Mouse (Mus musculus): ENCODE measurements around the gene Gatad2b. TPM values are rescaled to one million over a fixed set of nuclear protein-coding genes. Genes with fewer than 3 reads are reported as not detected.

Gene Gatad2b
- total RNA-seq, 2 experiments from 2014 or later: 47.2 to 52.9 TPM

DNA sequence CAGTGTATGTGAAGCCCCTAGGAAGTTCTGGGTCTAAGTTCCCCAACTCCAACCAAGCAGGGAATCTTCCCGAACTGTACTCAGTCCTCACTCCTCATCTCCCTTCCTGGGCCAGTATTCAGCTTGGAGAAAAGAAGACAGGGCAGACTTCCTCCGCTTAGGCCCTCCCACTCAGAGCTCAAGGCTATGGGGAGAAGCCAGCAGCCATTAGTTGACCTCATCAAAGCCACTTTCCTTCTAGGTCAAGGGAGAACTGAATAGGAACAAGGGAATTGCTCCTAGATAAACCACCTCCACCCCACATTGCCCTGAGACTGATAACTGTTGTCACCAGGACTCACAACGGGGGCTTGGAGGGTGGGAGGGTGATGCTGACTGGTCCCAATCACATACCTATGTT, 111.1 kb downstream of the Gatad2b start:
- intact Hi-C loops (cut with DNase I): no loop called here
- DNase-seq: no peak

DNA sequence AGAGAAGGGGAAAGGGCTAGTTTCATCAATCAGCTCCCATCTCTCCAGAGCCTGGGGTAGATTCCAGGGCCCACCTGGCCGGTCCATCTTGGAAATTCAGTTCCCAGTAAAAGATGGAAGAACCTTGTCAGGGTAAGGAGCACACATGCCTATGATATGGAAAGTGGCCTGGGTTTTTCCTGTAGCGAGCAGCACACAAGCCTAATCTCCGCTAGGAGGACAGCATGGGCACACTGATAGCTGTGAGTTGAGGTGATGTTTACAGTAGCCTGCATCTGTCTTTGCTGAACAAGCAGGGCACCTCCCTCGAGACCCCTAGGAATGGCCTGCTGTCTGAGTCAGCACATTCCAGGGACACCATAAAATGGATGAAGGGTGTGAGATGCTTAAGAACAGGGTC, 111.6 kb downstream of the Gatad2b start:
- intact Hi-C loops (cut with DNase I): no loop called here
- no peak for DNase-seq

DNA sequence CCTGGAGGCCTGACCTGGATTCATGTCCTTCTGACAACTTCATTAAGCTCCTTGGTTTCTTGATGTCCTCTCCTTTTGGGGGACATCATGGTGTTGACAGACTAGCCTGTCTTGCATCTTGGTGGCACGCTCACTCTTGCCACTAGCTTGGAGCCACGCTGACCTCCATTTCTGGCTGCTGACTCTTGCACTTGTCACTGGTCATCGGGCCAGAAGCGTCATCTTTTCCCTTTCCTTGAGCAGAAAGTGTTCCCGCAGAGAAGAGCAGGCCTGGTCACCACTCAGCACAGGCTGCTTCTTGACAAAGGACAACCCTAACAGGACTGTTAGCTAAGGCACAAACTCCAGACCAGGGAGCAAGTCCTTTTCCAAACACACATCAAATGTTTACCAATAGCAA, 113.4 kb downstream of the Gatad2b start:
- no peak for DNase-seq
- intact Hi-C loops (cut with DNase I): no loop called here

DNA sequence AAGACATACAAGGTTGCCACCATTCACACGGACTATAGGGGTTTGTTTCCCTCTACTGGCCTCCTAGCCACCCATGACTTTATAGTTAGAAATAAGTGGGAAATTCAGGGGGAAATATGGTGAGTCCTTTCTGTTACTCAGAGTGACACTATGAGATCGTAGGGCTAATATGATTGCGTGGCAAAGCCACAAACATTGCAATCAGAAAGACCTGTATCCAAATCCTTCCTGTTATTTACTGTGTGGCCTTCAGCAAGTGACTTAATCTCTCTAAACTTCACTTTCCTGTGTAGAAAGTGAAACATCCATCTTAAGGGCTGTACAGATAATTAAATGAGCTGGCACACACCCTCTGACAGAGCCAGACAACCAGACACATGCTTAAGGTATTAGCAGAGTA, 115.7 kb downstream of the Gatad2b start:
- DNase-seq: no peak
- intact Hi-C loops (cut with DNase I): no loop called here

DNA sequence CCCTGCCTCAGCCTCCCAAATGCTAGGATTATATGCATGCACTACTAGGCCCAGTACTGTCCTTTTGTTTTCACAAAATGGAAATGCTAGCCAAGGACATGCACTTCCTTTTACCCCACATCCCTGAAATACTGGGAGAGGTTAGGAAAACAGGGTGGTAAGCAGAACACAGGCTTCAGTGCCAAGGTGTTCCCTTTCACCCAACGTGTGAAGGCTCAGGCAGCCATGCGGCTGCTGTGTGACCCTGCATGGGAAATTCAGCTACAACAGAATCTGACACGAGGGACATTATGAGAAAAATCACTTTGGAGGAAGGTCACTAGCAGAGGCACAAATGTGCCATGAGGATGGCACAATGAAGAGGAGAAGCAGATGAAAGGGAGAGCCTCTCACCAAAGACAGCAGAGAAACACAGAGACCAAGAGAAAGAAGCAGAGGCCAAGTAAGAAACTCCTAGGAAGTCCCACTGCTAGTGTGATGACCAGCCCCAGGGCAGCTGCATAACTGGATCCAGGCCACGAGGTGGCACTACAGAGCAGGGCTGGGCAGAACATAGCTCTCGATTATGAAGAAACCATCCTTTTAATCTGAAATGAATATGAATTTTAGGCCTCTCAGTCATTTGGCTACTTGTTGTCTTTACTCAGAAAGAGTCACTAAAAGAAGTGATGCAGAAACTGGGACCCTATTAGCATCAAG, 119.5 kb downstream of the Gatad2b start:
- intact Hi-C loops (cut with DNase I): loop anchor here (1.0 to 10.0 kb wide), 4 partner anchors 54 to 292 kb away; partner anchors contain the start of genes S100a6 and S100a7a
- peak; percentile 87 to 90 for DNase-seq

DNA sequence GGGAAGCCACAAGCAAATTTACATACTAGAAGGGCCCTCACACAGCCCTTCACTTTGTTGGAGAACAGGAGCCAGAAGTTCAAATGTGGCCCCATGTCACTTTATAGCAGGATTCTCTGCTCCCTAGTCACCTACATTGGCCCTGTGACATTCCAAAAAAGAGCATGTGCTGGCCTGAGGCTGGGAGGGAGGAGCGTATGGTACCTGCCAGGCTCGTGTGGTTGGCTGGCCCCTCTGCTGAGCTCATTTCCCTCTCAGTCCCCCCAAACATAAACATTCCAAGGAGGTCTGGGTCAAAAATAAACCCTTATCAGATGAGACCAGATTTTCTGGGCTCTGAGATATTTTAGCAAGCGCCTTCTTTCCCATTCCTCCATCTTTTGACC, 120.0 kb downstream of the Gatad2b start:
- DNase-seq: no peak
- intact Hi-C loops (cut with DNase I): loop anchor here (10.0 kb wide), 3 partner anchors 202 to 292 kb away; partner anchors contain the start of genes S100a6 and S100a7a

Small RNA genes within 50 kb of the gene (microRNA-seq; reads per million reads assigned to microRNA genes)
- gene Mir7012: 0.27 to 0.72 reads per million in 2 experiments

Other genes with a start within 250 kb of the Gatad2b start
- 10 to 100 TPM; 60.6 to 67.1 TPM for gene 4933434E20Rik, start 241.5 kb upstream of the Gatad2b start, total RNA-seq (2021)
- 100 to 1,000 TPM; 119 to 130 TPM for gene Ubap2l, start 240.6 kb upstream of the Gatad2b start, total RNA-seq (2021)
- 10 to 100 TPM; 71.0 to 71.4 TPM for gene Tpm3, start 220.5 kb upstream of the Gatad2b start, total RNA-seq (2021)
- under 1 TPM; 0.12 to 0.14 TPM for gene Nup210l, start 189.0 kb upstream of the Gatad2b start, total RNA-seq (2021)
- gene Rps27, start 79.5 kb upstream of the Gatad2b start, total RNA-seq (2021): 100 to 1,000 TPM; 868 to 969 TPM
- gene Rab13, start 79.5 kb upstream of the Gatad2b start, total RNA-seq (2021): 10 to 100 TPM in 1 of 2 experiments, 1 to 10 TPM in 1; 6.7 to 10.9 TPM
- 10 to 100 TPM; 44.9 to 48.9 TPM for gene Jtb, start 61.6 kb upstream of the Gatad2b start, total RNA-seq (2021)
- gene Creb3l4, start 49.7 kb upstream of the Gatad2b start, total RNA-seq (2021): not detected
- 10 to 100 TPM; 94.0 to 95.4 TPM for gene Slc39a1, start 45.0 kb upstream of the Gatad2b start, total RNA-seq (2021)
- gene Crtc2, start 39.0 kb upstream of the Gatad2b start, total RNA-seq (2021): 10 to 100 TPM; 19.5 to 21.7 TPM
- gene Dennd4b, start 28.0 kb upstream of the Gatad2b start, total RNA-seq (2021): 10 to 100 TPM; 21.1 to 23.6 TPM
- 1 to 10 TPM; 1.9 to 2.6 TPM for gene Slc27a3, start 96.8 kb downstream of the Gatad2b start, total RNA-seq (2021)
- gene Ints3, start 140.4 kb downstream of the Gatad2b start, total RNA-seq (2021): 10 to 100 TPM; 26.4 to 27.2 TPM
- gene Npr1, start 172.7 kb downstream of the Gatad2b start, total RNA-seq (2021): 10 to 100 TPM; 25.8 to 33.1 TPM
- 10 to 100 TPM; 35.3 to 39.2 TPM for gene Ilf2, start 182.9 kb downstream of the Gatad2b start, total RNA-seq (2021)
- 10 to 100 TPM; 51.3 to 52.6 TPM for gene Snapin, start 197.9 kb downstream of the Gatad2b start, total RNA-seq (2021)
- gene Chtop, start 216.3 kb downstream of the Gatad2b start, total RNA-seq (2021): 100 to 1,000 TPM; 101 to 123 TPM
- gene S100a1, start 221.2 kb downstream of the Gatad2b start, total RNA-seq (2021): 100 to 1,000 TPM; 516 to 570 TPM
- gene S100a13, start 221.3 kb downstream of the Gatad2b start, total RNA-seq (2021): 10 to 100 TPM; 29.1 to 29.8 TPM
- gene S100a14, start 233.7 kb downstream of the Gatad2b start, total RNA-seq (2021): 1 to 10 TPM in 1 of 2 experiments, under 1 TPM in 1; 0.74 to 1.7 TPM
- gene S100a16, start 244.1 kb downstream of the Gatad2b start, total RNA-seq (2021): 10 to 100 TPM; 77.3 to 86.0 TPM